Mouse (Mus musculus) T-helper 17 cell (primary cell): ENCODE results near the gene Hspg2.

Source experiments
- in situ Hi-C, 2 experiments: fragments of 300-600 bp; cut with MboI, MseI; formaldehyde crosslinking; loops; 1 replicate in 1 of 2; 2 replicates in 1 of 2; pipeline ENCODE4 v1.15.1; 2025; ENCODE audit warnings: high pct_unique_total_duplicates in 2 of 2

Hspg2 gene

GRCm38 (mm10) chr4:137498882-137499583 is 30.5 kb downstream of the Hspg2 start:
- in situ Hi-C loops = no loop called here

- in situ Hi-C loops = no loop called here
Observed at GRCm38 (mm10) chr4:137500149-137500548, 31.6 kb downstream of the Hspg2 start.

GRCm38 (mm10) chr4:137500953-137501352 is 32.4 kb downstream of the Hspg2 start:
- in situ Hi-C loops = no loop called here

GRCm38 (mm10) chr4:137502183-137502582 is 33.6 kb downstream of the Hspg2 start:
- in situ Hi-C loops = no loop called here

GRCm38 (mm10) chr4:137502801-137503200 is 34.2 kb downstream of the Hspg2 start:
- in situ Hi-C loops = no loop called here

GRCm38 (mm10) chr4:137503509-137503971 is 35.0 kb downstream of the Hspg2 start:
- in situ Hi-C loops = no loop called here

- in situ Hi-C loops = no loop called here
Observed at GRCm38 (mm10) chr4:137506629-137507028, 38.1 kb downstream of the Hspg2 start.

- in situ Hi-C loops = no loop called here
Observed at GRCm38 (mm10) chr4:137509528-137509927, 41.0 kb downstream of the Hspg2 start.

GRCm38 (mm10) chr4:137510021-137510696 is 41.6 kb downstream of the Hspg2 start:
- in situ Hi-C loops = no loop called here

- in situ Hi-C loops = no loop called here
Observed at GRCm38 (mm10) chr4:137512897-137513296, 44.3 kb downstream of the Hspg2 start.

GRCm38 (mm10) chr4:137517989-137518691 is 49.6 kb downstream of the Hspg2 start:
- in situ Hi-C loops = no loop called here

GRCm38 (mm10) chr4:137518746-137519145 is 50.2 kb downstream of the Hspg2 start:
- in situ Hi-C loops = no loop called here

- in situ Hi-C loops = no loop called here
Observed at GRCm38 (mm10) chr4:137520346-137520745, 51.8 kb downstream of the Hspg2 start.

- in situ Hi-C loops = no loop called here
Observed at GRCm38 (mm10) chr4:137521966-137522365, 53.4 kb downstream of the Hspg2 start.

- in situ Hi-C loops = no loop called here
Observed at GRCm38 (mm10) chr4:137525426-137525825, 56.9 kb downstream of the Hspg2 start.

- in situ Hi-C loops = no loop called here
Observed at GRCm38 (mm10) chr4:137527368-137527767, 58.8 kb downstream of the Hspg2 start.

GRCm38 (mm10) chr4:137527872-137528271 is 59.3 kb downstream of the Hspg2 start:
- in situ Hi-C loops = no loop called here

- in situ Hi-C loops = loop anchor here in 1 of 2 experiments (5.0 kb wide), 1 partner anchor 83 kb away; no protein-coding TSS in a partner anchor
Observed at GRCm38 (mm10) chr4:137540356-137540755, 71.8 kb downstream of the Hspg2 start.

GRCm38 (mm10) chr4:137542968-137543367 is 74.4 kb downstream of the Hspg2 start:
- in situ Hi-C loops = loop anchor here in 1 of 2 experiments (5.0 kb wide), 1 partner anchor 86 kb away; no protein-coding TSS in a partner anchor

- in situ Hi-C loops = loop anchor here in 1 of 2 experiments (5.0 kb wide), 1 partner anchor 108 kb away; no protein-coding TSS in a partner anchor
Observed at GRCm38 (mm10) chr4:137545568-137545967, 77.0 kb downstream of the Hspg2 start.

GRCm38 (mm10) chr4:137546003-137546525 is 77.5 kb downstream of the Hspg2 start:
- in situ Hi-C loops = loop anchor here in 1 of 2 experiments (5.0 kb wide), 1 partner anchor 109 kb away; no protein-coding TSS in a partner anchor

GRCm38 (mm10) chr4:137553466-137553865 is 84.9 kb downstream of the Hspg2 start:
- in situ Hi-C loops = loop anchor here in 1 of 2 experiments (10.0 kb wide), 1 partner anchor 981 kb away; no protein-coding TSS in a partner anchor
